Mouse (Mus musculus): ENCODE measurements at regions not wholly inside any gene's neighbourhood (a gene's known extent, or its start where the extent isn't known, plus 50 kb on each side); places are given as distances from the start of the nearest gene placed in this dataset.

DNA sequence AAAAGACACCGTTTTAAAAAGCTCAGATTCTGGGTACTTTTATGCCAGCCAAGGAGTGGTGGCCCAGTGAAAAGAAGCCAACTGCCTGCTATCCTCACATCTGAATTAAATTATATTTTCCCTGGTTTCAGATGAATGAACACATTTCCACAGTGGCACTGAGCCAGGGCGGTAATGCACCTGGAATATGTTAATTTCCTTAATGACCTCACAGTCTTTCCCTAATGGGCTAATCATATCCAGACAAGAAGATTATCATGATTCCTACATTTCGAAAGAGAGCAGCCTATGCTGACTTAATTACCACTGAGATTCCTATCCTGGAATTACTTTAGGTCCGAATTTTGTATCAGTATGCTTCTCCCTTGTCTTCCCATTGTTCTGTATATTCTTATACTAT is 454.3 kb upstream of the Intu start:
- in situ Hi-C loops (cut with MboI; ENCODE audit: low pct_ligation_motif_present, low pct_unique_long_range_greater_than_20kb, low sequenced_read_pairs): no loop called here
- Histone ChIP-seq H3K27me3 (replicated peaks) (no peaks in the 10 kb centered on the region), H3K36me3 (replicated peaks in 1 of 2; ENCODE audit: control insufficient read depth in 1 of 2, insufficient read depth in 1 of 2, low read length in 1 of 2) (no peaks in the 10 kb centered on the region), H3K79me2 (replicated peaks; ENCODE audit: control insufficient read depth, extremely low read depth, insufficient read depth, poor library complexity, severe bottlenecking) (no peaks in the 10 kb centered on the region), H3K4me2 (ENCODE audit: insufficient read depth, low read depth, poor library complexity, severe bottlenecking) (no peak overlapping the region), H3K4me3 (replicated peaks in 1 of 3; ENCODE audit: low read depth in 2 of 3, low read length in 2 of 3, poor library complexity in 1 of 3) (no peak overlapping the region), H3K4me1 (ENCODE audit: control insufficient read depth in 1 of 2, insufficient read depth in 2 of 2) (no peaks in the 10 kb centered on the region), H3K9me3 (replicated peaks; ENCODE audit: low read length) (no peaks in the 10 kb centered on the region), H3K9ac (ENCODE audit: insufficient read depth, low read depth) (no peak overlapping the region), H3K27ac (ENCODE audit: insufficient read depth, low read depth) (no peak overlapping the region)
- TF ChIP-seq NELFE (IDR thresholded peaks at IDR 0.05; ENCODE audit: low read depth, low read length): no peak
- DNase-seq (ENCODE audit: extremely low read depth): no peak
- dilution Hi-C loops (cut with MboI; ENCODE audit: extremely low pct_ligation_motif_present, extremely low pct_unique_long_range_greater_than_20kb, low sequenced_read_pairs): no loop called here

GRCm38 (mm10) chr3:40085116-40085515 is 446.0 kb upstream of the Intu start:
- in situ Hi-C loops (cut with MboI; ENCODE audit: low pct_ligation_motif_present, low pct_unique_long_range_greater_than_20kb, low sequenced_read_pairs) (no loop called here), dilution Hi-C loops (cut with MboI; ENCODE audit: extremely low pct_ligation_motif_present, extremely low pct_unique_long_range_greater_than_20kb, low sequenced_read_pairs) (no loop called here)
- Histone ChIP-seq H3K79me2 (replicated peaks; ENCODE audit: control insufficient read depth, extremely low read depth, insufficient read depth, poor library complexity, severe bottlenecking) (no peaks in the 10 kb centered on the region), H3K4me3 (replicated peaks in 1 of 3; ENCODE audit: low read depth in 2 of 3, low read length in 2 of 3, poor library complexity in 1 of 3) (no peak overlapping the region), H3K36me3 (replicated peaks in 1 of 2; ENCODE audit: control insufficient read depth in 1 of 2, insufficient read depth in 1 of 2, low read length in 1 of 2) (no peaks in the 10 kb centered on the region), H3K9me3 (replicated peaks; ENCODE audit: low read length) (no peaks in the 10 kb centered on the region), H3K4me2 (ENCODE audit: insufficient read depth, low read depth, poor library complexity, severe bottlenecking) (no peak overlapping the region), H3K9ac (ENCODE audit: insufficient read depth, low read depth) (no peak overlapping the region), H3K27me3 (replicated peaks) (no peaks in the 10 kb centered on the region), H3K4me1 (ENCODE audit: control insufficient read depth in 1 of 2, insufficient read depth in 2 of 2) (no peaks in the 10 kb centered on the region), H3K27ac (ENCODE audit: insufficient read depth, low read depth) (no peak overlapping the region)
- no peak for DNase-seq (ENCODE audit: extremely low read depth)
- TF ChIP-seq TCF12 (IDR thresholded peaks at IDR 0.05; ENCODE audit: low read depth, low read length): no peak
- TF ChIP-seq RCOR1 (conservative IDR thresholded peaks at IDR 0.05; ENCODE audit: low read depth, low read length): no peak
- TF ChIP-seq ELF1 (IDR thresholded peaks at IDR 0.05; ENCODE audit: low read depth, low read length): no peak
- no peak for TF ChIP-seq MXI1 (IDR thresholded peaks at IDR 0.05; ENCODE audit: low read depth, low read length)
- TF ChIP-seq ZC3H11A (IDR thresholded peaks at IDR 0.05; ENCODE audit: low read depth, low read length): no peak
- no peak for TF ChIP-seq SIN3A (IDR thresholded peaks at IDR 0.05; ENCODE audit: low read length)
- TF ChIP-seq KAT2A (IDR thresholded peaks at IDR 0.05; ENCODE audit: insufficient replicate concordance, low read length): no peak
- no peak for TF ChIP-seq NRF1 (IDR thresholded peaks at IDR 0.05; ENCODE audit: low read depth, low read length)
- no peak for TF ChIP-seq SMC3 (IDR thresholded peaks at IDR 0.05; ENCODE audit: low read depth, low read length)
- TF ChIP-seq GABPA (IDR thresholded peaks at IDR 0.05; ENCODE audit: insufficient replicate concordance, low read depth, low read length): no peak
- no peak for TF ChIP-seq ZMIZ1 (IDR thresholded peaks at IDR 0.05; ENCODE audit: low read depth, low read length)
- TF ChIP-seq EP300 (IDR thresholded peaks at IDR 0.05; ENCODE audit: low read length): no peak
- no peak for TF ChIP-seq POLR2AphosphoS2 (IDR thresholded peaks at IDR 0.05; ENCODE audit: low read depth, low read length)
- TF ChIP-seq MAZ (IDR thresholded peaks at IDR 0.05; ENCODE audit: low read depth, low read length): no peak
- no peak for TF ChIP-seq MEF2A (IDR thresholded peaks at IDR 0.05; ENCODE audit: borderline replicate concordance, low read depth, low read length)
- no peak for TF ChIP-seq CHD2 (IDR thresholded peaks at IDR 0.05; ENCODE audit: low read length)
- no peak for TF ChIP-seq IRF4 (IDR thresholded peaks at IDR 0.05; ENCODE audit: low read depth, low read length)
- no peak for TF ChIP-seq BHLHE40 (IDR thresholded peaks at IDR 0.05; ENCODE audit: low read depth, low read length)
